Mouse (Mus musculus) limb, embryonic 10.5 days (tissue): ENCODE results near the gene Anapc11. TPM values are rescaled to one million over a fixed set of nuclear protein-coding genes. Genes with fewer than 3 reads are reported as not detected.
"Not testable (repeated sequence)": the region's sequence is repeated elsewhere in the genome, so short reads cannot be mapped to it uniquely, and the experiment has no call there.

Source experiments
- DNase-seq: peaks from one replicate; pipeline ENCODE4 v3.0.0-alpha.2; 2017; ENCODE audit warnings: low spot score
- H3K27ac ChIP-seq: fragments of 300-500 bp; sonication (generic); 2 replicates; pipeline ENCODE4 v1.5.1; 2016; ENCODE audit warnings: mild to moderate bottlenecking
- H3K27me3 ChIP-seq: fragments of 300-500 bp; sonication (generic); 2 replicates; pipeline ENCODE4 v1.6.1; 2016; ENCODE audit warnings: low read depth, mild to moderate bottlenecking; ENCODE audit not compliant: poor library complexity, severe bottlenecking
- H3K36me3 ChIP-seq: fragments of 300-500 bp; sonication (generic); 2 replicates; pipeline ENCODE4 v1.6.1; 2016; ENCODE audit warnings: mild to moderate bottlenecking, moderate library complexity
- H3K4me1 ChIP-seq: fragments of 300-500 bp; sonication (generic); 2 replicates; pipeline ENCODE4 v1.6.1; 2016
- H3K4me3 ChIP-seq: fragments of 300-500 bp; sonication (generic); 2 replicates; pipeline ENCODE4 v1.5.1; 2016; ENCODE audit warnings: mild to moderate bottlenecking, moderate library complexity
- H3K9me3 ChIP-seq: fragments of 300-500 bp; sonication (generic); replicated peaks from 2 replicates; pipeline ENCODE4 v1.6.1; 2016; ENCODE audit warnings: mild to moderate bottlenecking
- WGBS: fragments of 180-500 bp; shearing (Covaris S2); methylation state at CpG from one replicate; pipeline ENCODE4 v1.1.7; 2016; 5-methylcytosine and 5-hydroxymethylcytosine counted together
- polyA plus RNA-seq: library from polyadenylated mRNA; unstranded; fragments of >200 nt; fragmentation: Nextera tagmentation; extraction: Ambion mirVana; gene quantifications from 2 replicates; pipeline ENCODE4 v1.2.1, GENCODE M21; 2016

Anapc11 gene
- polyA plus RNA-seq, 1 experiment from 2014 or later: 207 TPM

GRCm38 (mm10) chr11:120578024-120578693, 20.1 kb upstream of the Anapc11 start:
- Histone ChIP-seq H3K27ac (0 out of 2 replicates have a peak overlapping the region, but pooled peaks have one; percentile 11), H3K27me3 (no peaks in the 10 kb centered on the region), H3K4me3 (0 out of 2 replicates have a peak overlapping the region, but pooled peaks have one; percentile 90), H3K36me3 (peaks cover 51% of the 10 kb centered on the region), H3K4me1 (peaks cover 52% of the 10 kb centered on the region), H3K9me3 (no peaks in the 10 kb centered on the region)
- WGBS: 81% methylated on average over 10 of the region's 10 CpGs
- no peak for DNase-seq

GRCm38 (mm10) chr11:120578694-120579243, 19.5 kb upstream of the Anapc11 start:
- WGBS: 79% methylated on average over 11 of the region's 11 CpGs
- Histone ChIP-seq H3K4me3 (peak overlapping the region; percentile 90; the same call in 1 of the 2 replicates), H3K9me3 (no peaks in the 10 kb centered on the region), H3K27ac (peak overlapping the region; percentile 54; the same call in 1 of the 2 replicates), H3K27me3 (no peaks in the 10 kb centered on the region), H3K4me1 (peaks cover 52% of the 10 kb centered on the region), H3K36me3 (peaks cover 56% of the 10 kb centered on the region)
- no peak for DNase-seq

- H3K27me3 ChIP-seq: no peaks in the 10 kb centered on the region
- WGBS: 64% methylated on average over 15 of the region's 15 CpGs
- peak overlapping the region; percentile 90 for H3K4me3 ChIP-seq
- H3K4me1 ChIP-seq: peaks cover 45% of the 10 kb centered on the region
- peak overlapping the region; percentile 54; the same call in 1 of the 2 replicates for H3K27ac ChIP-seq
- peak; percentile 89 for DNase-seq
- H3K36me3 ChIP-seq: peaks cover 64% of the 10 kb centered on the region
- 0 out of 2 replicates have a peak, but pooled peaks cover 2% of the 10 kb centered on the region for H3K9me3 ChIP-seq
These were observed 18.7 kb upstream of the Anapc11 start for GRCm38 (mm10) chr11:120579316-120580107.

GRCm38 (mm10) chr11:120580190-120580589, 18.0 kb upstream of the Anapc11 start:
- 69% methylated on average over 7 of the region's 7 CpGs for WGBS
- Histone ChIP-seq H3K4me1 (peaks cover 42% of the 10 kb centered on the region), H3K9me3 (0 out of 2 replicates have a peak, but pooled peaks cover 2% of the 10 kb centered on the region), H3K4me3 (peak overlapping the region; percentile 90), H3K27ac (peak overlapping the region; percentile 97), H3K27me3 (no peaks in the 10 kb centered on the region), H3K36me3 (peaks cover 70% of the 10 kb centered on the region)
- DNase-seq: no peak

- H3K27ac ChIP-seq: peak overlapping the region; percentile 97
- H3K4me3 ChIP-seq: peak overlapping the region; percentile 90
- WGBS: under 1% methylated on average over 33 of the region's 44 CpGs
- peak; percentile 64 for DNase-seq
- H3K9me3 ChIP-seq: 0 out of 2 replicates have a peak, but pooled peaks cover 2% of the 10 kb centered on the region
- peaks cover 42% of the 10 kb centered on the region for H3K4me1 ChIP-seq
- no peaks in the 10 kb centered on the region for H3K27me3 ChIP-seq
- peaks cover 78% of the 10 kb centered on the region for H3K36me3 ChIP-seq
These were observed 17.3 kb upstream of the Anapc11 start for GRCm38 (mm10) chr11:120580871-120581331.

- Histone ChIP-seq H3K27me3 (no peaks in the 10 kb centered on the region), H3K4me1 (peaks cover 42% of the 10 kb centered on the region), H3K4me3 (peak within 1 kb of the TSS; percentile 90), H3K27ac (peak within 1 kb of the TSS; percentile 97), H3K36me3 (peaks cover 80% of the 10 kb centered on the region), H3K9me3 (0 out of 2 replicates have a peak, but pooled peaks cover 2% of the 10 kb centered on the region)
- peak; percentile 92 for DNase-seq
- WGBS: 5% methylated on average over 75 of the region's 75 CpGs
These were observed 16.5 kb upstream of the Anapc11 start, which contains the start of gene Arhgdia for GRCm38 (mm10) chr11:120581490-120582267. Arhgdia (minus strand) TSS chr11:120581624.

GRCm38 (mm10) chr11:120582268-120582981, 15.8 kb upstream of the Anapc11 start:
- Histone ChIP-seq H3K9me3 (0 out of 2 replicates have a peak, but pooled peaks cover 2% of the 10 kb centered on the region), H3K4me3 (peak overlapping the region; percentile 90), H3K27ac (peak overlapping the region; percentile 97), H3K27me3 (no peaks in the 10 kb centered on the region), H3K36me3 (peaks cover 81% of the 10 kb centered on the region), H3K4me1 (peaks cover 42% of the 10 kb centered on the region)
- WGBS: 75% methylated on average over 8 of the region's 8 CpGs
- no peak for DNase-seq

GRCm38 (mm10) chr11:120582982-120583293, 15.3 kb upstream of the Anapc11 start:
- Histone ChIP-seq H3K36me3 (peaks cover 81% of the 10 kb centered on the region), H3K4me1 (peaks cover 40% of the 10 kb centered on the region)
- DNase-seq, H3K27ac ChIP-seq, H3K9me3 ChIP-seq, H3K4me3 ChIP-seq, H3K27me3 ChIP-seq: not testable (repeated sequence)
- 91% methylated on average over 2 of the region's 2 CpGs for WGBS

- 98% methylated on average over 1 of the region's 1 CpGs for WGBS
- Histone ChIP-seq H3K9me3 (0 out of 2 replicates have a peak, but pooled peaks cover 2% of the 10 kb centered on the region), H3K27me3 (no peaks in the 10 kb centered on the region), H3K4me3 (no peak overlapping the region), H3K27ac (no peak overlapping the region), H3K36me3 (peaks cover 81% of the 10 kb centered on the region), H3K4me1 (peaks cover 30% of the 10 kb centered on the region)
- no peak for DNase-seq
These were observed 14.3 kb upstream of the Anapc11 start for GRCm38 (mm10) chr11:120583937-120584336.

GRCm38 (mm10) chr11:120588531-120588930, 9.7 kb upstream of the Anapc11 start:
- H3K9me3 ChIP-seq: 0 out of 2 replicates have a peak, but pooled peaks cover 2% of the 10 kb centered on the region
- H3K4me3 ChIP-seq: no peak overlapping the region
- WGBS: 96% methylated on average over 6 of the region's 6 CpGs
- no peak overlapping the region for H3K27ac ChIP-seq
- no peaks in the 10 kb centered on the region for H3K27me3 ChIP-seq
- no peaks in the 10 kb centered on the region for H3K4me1 ChIP-seq
- DNase-seq: no peak
- peaks cover 99% of the 10 kb centered on the region for H3K36me3 ChIP-seq

GRCm38 (mm10) chr11:120597240-120598235, 683 bp upstream of the Anapc11 start:
- Histone ChIP-seq H3K4me3 (peak overlapping the region; percentile 100), H3K27ac (peak overlapping the region; percentile 99), H3K27me3 (no peaks in the 10 kb centered on the region), H3K4me1 (peaks cover 30% of the 10 kb centered on the region), H3K9me3 (no peaks in the 10 kb centered on the region), H3K36me3 (peaks cover 78% of the 10 kb centered on the region)
- WGBS: 6% methylated on average over 99 of the region's 99 CpGs
- DNase-seq: no peak
